Mouse (Mus musculus) C2C12 (cell line): Measurements from ENCODE around the gene Ppp2r2c. TPM values are rescaled to one million over a fixed set of nuclear protein-coding genes. Genes with fewer than 3 reads are reported as not detected.

Experiments used
- H3K27me3 ChIP-seq: one replicate; pipeline ENCODE4 v1.6.1; 2011; ENCODE audit not compliant: control insufficient read depth, insufficient read depth, insufficient read length
- H3K36me3 ChIP-seq: one replicate; pipeline ENCODE4 v1.6.1; 2011; ENCODE audit not compliant: control insufficient read depth, insufficient read depth
- H3K4me3 ChIP-seq: one replicate; pipeline ENCODE4 v1.5.1; 2011; ENCODE audit warnings: mild to moderate bottlenecking, control low read depth; ENCODE audit not compliant: poor library complexity, insufficient read depth, severe bottlenecking
- H3K79me2 ChIP-seq: one replicate; pipeline ENCODE4 v1.6.1; 2011; ENCODE audit not compliant: control insufficient read depth, insufficient read depth
- H3K79me3 ChIP-seq: one replicate; pipeline ENCODE4 v1.6.1; 2011; ENCODE audit warnings: low read depth, control low read depth
- H3ac ChIP-seq: one replicate; pipeline ENCODE3; 2011; ENCODE audit warnings: low read depth; ENCODE audit not compliant: control insufficient read depth, insufficient read length
- CEBPB ChIP-seq: IDR thresholded peaks from one replicate; pipeline ENCODE4 v1.6.1; 2011; ENCODE audit warnings: low read depth, mild to moderate bottlenecking, control low read depth, moderate library complexity
- CTCF ChIP-seq: IDR thresholded peaks from one replicate; pipeline ENCODE4 v1.5.1; 2011; ENCODE audit not compliant: control insufficient read depth, insufficient read depth, insufficient read length
- FOSL1 ChIP-seq: IDR thresholded peaks from one replicate; pipeline ENCODE4 v1.8.0; 2011; ENCODE audit warnings: mild to moderate bottlenecking, low read length; ENCODE audit not compliant: poor library complexity, insufficient read depth, severe bottlenecking
- MAX ChIP-seq: IDR thresholded peaks from one replicate; pipeline ENCODE4 v1.6.1; 2011; ENCODE audit warnings: mild to moderate bottlenecking, control low read depth
- MYOD1 ChIP-seq: IDR thresholded peaks from one replicate; pipeline ENCODE4 v1.6.1; 2011; ENCODE audit warnings: low read depth; ENCODE audit not compliant: control insufficient read depth, insufficient read length
- MYOG ChIP-seq: IDR thresholded peaks from one replicate; pipeline ENCODE4 v1.6.1; 2011; ENCODE audit not compliant: control insufficient read depth, insufficient read length; ENCODE audit errors: extremely low read depth
- USF1 ChIP-seq: IDR thresholded peaks from one replicate; pipeline ENCODE4 v1.6.1; 2011; ENCODE audit warnings: low read depth, mild to moderate bottlenecking, control low read depth, moderate library complexity
- polyA plus RNA-seq: library from polyadenylated mRNA; unstranded; fragments of >200 nt; fragmentation: generic; extraction: Trizol; gene quantifications from one replicate; pipeline ENCODE4 v1.2.1, GENCODE M21; 2012; ENCODE audit warnings: missing spikeins

Gene Ppp2r2c
- polyA plus RNA-seq, 1 experiment: not detected

- no peak for TF ChIP-seq MYOD1
- no peak for TF ChIP-seq MYOG
- TF ChIP-seq FOSL1: no peak
- no peak for TF ChIP-seq CEBPB
- no peak for TF ChIP-seq USF1
- TF ChIP-seq MAX: no peak
- no peak for TF ChIP-seq CTCF
- H3K4me3 ChIP-seq: no peak overlapping the region
- no peaks in the 10 kb centered on the region for H3K79me3 ChIP-seq
- no peak overlapping the region for H3ac ChIP-seq
- peaks cover 36% of the 10 kb centered on the region for H3K27me3 ChIP-seq
- H3K79me2 ChIP-seq: no peaks in the 10 kb centered on the region
- no peaks in the 10 kb centered on the region for H3K36me3 ChIP-seq
These were observed 51.8 kb downstream of the Ppp2r2c start for GRCm38 (mm10) chr5:36920072-36920471.

GRCm38 (mm10) chr5:36921871-36922270 lies 53.6 kb downstream of the Ppp2r2c start:
- Histone ChIP-seq H3ac (no peak overlapping the region), H3K27me3 (peaks cover 30% of the 10 kb centered on the region), H3K79me2 (no peaks in the 10 kb centered on the region), H3K79me3 (no peaks in the 10 kb centered on the region), H3K4me3 (no peak overlapping the region), H3K36me3 (no peaks in the 10 kb centered on the region)
- TF ChIP-seq CTCF: no peak

- Histone ChIP-seq H3K27me3 (peaks cover 22% of the 10 kb centered on the region), H3K79me2 (no peaks in the 10 kb centered on the region), H3K36me3 (no peaks in the 10 kb centered on the region), H3K4me3 (no peak overlapping the region), H3ac (no peak overlapping the region), H3K79me3 (no peaks in the 10 kb centered on the region)
- no peak for TF ChIP-seq CTCF
- no peak for TF ChIP-seq MYOD1
- no peak for TF ChIP-seq MYOG
These were observed 54.5 kb downstream of the Ppp2r2c start for GRCm38 (mm10) chr5:36922811-36923210.

- Histone ChIP-seq H3K79me2 (no peaks in the 10 kb centered on the region), H3K79me3 (no peaks in the 10 kb centered on the region)
- TF ChIP-seq MYOD1 (no peak), MYOG (no peak), FOSL1 (no peak), MAX (no peak), USF1 (no peak), CTCF (no peak), CEBPB (no peak)
These were observed 55.8 kb downstream of the Ppp2r2c start for GRCm38 (mm10) chr5:36923826-36924700.

GRCm38 (mm10) chr5:36928701-36929100 lies 60.4 kb downstream of the Ppp2r2c start:
- Histone ChIP-seq H3K79me2 (no peaks in the 10 kb centered on the region), H3K4me3 (no peak overlapping the region), H3ac (no peak overlapping the region), H3K36me3 (no peaks in the 10 kb centered on the region), H3K27me3 (peaks cover 11% of the 10 kb centered on the region), H3K79me3 (no peaks in the 10 kb centered on the region)
- TF ChIP-seq CEBPB (no peak), MYOD1 (no peak), CTCF (no peak), FOSL1 (no peak), USF1 (no peak), MYOG (no peak), MAX (no peak)

More at GRCm38 (mm10) chr5:36923826-36924700, 55.8 kb downstream of the Ppp2r2c start:
- H3ac ChIP-seq: no peak overlapping the region
- no peak overlapping the region for H3K4me3 ChIP-seq
- no peaks in the 10 kb centered on the region for H3K36me3 ChIP-seq
- H3K27me3 ChIP-seq: peaks cover 18% of the 10 kb centered on the region

DNA sequence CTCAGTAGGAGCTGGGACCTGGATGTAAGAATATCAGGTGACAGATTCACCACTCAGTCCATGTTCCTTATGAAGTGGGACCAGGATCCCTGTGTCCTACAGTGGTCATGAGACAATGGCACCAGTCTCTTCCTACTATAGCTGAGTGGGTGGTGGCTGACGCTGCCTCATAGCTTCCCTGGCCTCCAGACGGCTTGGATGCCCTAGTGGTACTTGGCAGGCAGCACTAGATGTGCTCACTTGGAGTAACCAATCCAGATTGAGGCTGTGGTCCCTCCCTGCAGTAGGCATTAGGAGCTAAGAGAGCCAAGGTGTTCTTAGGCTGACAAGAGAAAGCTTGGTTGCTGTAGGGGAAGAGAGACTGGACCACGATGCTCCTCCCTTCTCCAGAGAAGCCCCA lies 61.1 kb downstream of the Ppp2r2c start:
- Histone ChIP-seq H3K79me3 (no peaks in the 10 kb centered on the region), H3K36me3 (no peaks in the 10 kb centered on the region), H3ac (no peak overlapping the region), H3K79me2 (no peaks in the 10 kb centered on the region), H3K4me3 (no peak overlapping the region), H3K27me3 (peaks cover 10% of the 10 kb centered on the region)
- TF ChIP-seq MAX: no peak
- no peak for TF ChIP-seq CEBPB
- no peak for TF ChIP-seq FOSL1
- no peak for TF ChIP-seq USF1
- TF ChIP-seq MYOD1: no peak
- TF ChIP-seq MYOG: no peak
- TF ChIP-seq CTCF: no peak
